Mouse (Mus musculus): ENCODE data around the gene Mbd3. TPM values are rescaled to one million over a fixed set of nuclear protein-coding genes. Genes with fewer than 3 reads are reported as not detected.

The Mbd3 gene
- polyA plus RNA-seq (2014; fragmentation: Nextera tagmentation; extraction: Ambion mirVana), result 116 and 125 TPM in 2 replicates

GRCm38 (mm10) chr10:80399191-80399972 lies at the start of gene Mbd3:
TSS of gene Mbd3 (minus strand) at chr10:80399550.
- Histone ChIP-seq H3K4me2 (ENCODE audit: low read length) (peak within 1 kb of the TSS; percentile 85), H3K27ac (replicated peaks in 1 of 2; ENCODE audit: control insufficient read depth in 1 of 2, insufficient read depth in 1 of 2, low read depth in 2 of 2, low read length in 2 of 2) (peak within 1 kb of the TSS; percentile 96 to 100), H3K9me3 (ENCODE audit: control insufficient read depth, low read length) (no peaks in the 10 kb centered on the region), H3K4me1 (ENCODE audit: control insufficient read depth in 2 of 2, insufficient read depth in 2 of 2, low read length in 2 of 2) (peaks cover 16 to 27% of the 10 kb centered on the region in 2 experiments), H3K27me3 (ENCODE audit: control insufficient read depth, insufficient read depth, low read length) (no peaks in the 10 kb centered on the region), H3K36me3 (ENCODE audit: control insufficient read depth, insufficient read depth, low read length) (peaks cover 53% of the 10 kb centered on the region), H3K9ac (ENCODE audit: low read length) (peak within 1 kb of the TSS; percentile 98), H3K4me3 (ENCODE audit: control insufficient read depth in 1 of 2, insufficient read depth in 1 of 2, low read depth in 1 of 2, low read length in 2 of 2) (peak within 1 kb of the TSS; percentile 70 to 82)
- WGBS, result under 1% methylated on average over 66 of the region's 82 CpGs
- peak; percentile 95 for ATAC-seq (ENCODE audit: insufficient number of reproducible peaks, insufficient read depth, low FRiP score, low read depth)

- Histone ChIP-seq H3K4me2 (ENCODE audit: low read length) (no peak overlapping the region; the same call in 1 of the 2 replicates), H3K36me3 (ENCODE audit: control insufficient read depth, insufficient read depth, low read length) (no peaks in the 10 kb centered on the region), H3K9ac (ENCODE audit: low read length) (no peak overlapping the region), H3K27me3 (ENCODE audit: control insufficient read depth, insufficient read depth, low read length) (peaks cover 9% of the 10 kb centered on the region; the same call in 1 of the 2 replicates), H3K4me3 (ENCODE audit: control insufficient read depth in 1 of 2, insufficient read depth in 1 of 2, low read depth in 1 of 2, low read length in 2 of 2) (no peak overlapping the region), H3K4me1 (ENCODE audit: control insufficient read depth in 2 of 2, insufficient read depth in 2 of 2, low read length in 2 of 2) (peaks cover 0 to 2% of the 10 kb centered on the region in 2 experiments; a peak in 1 of 4 replicates), H3K9me3 (ENCODE audit: control insufficient read depth, low read length) (no peaks in the 10 kb centered on the region), H3K27ac (replicated peaks in 1 of 2; ENCODE audit: control insufficient read depth in 1 of 2, insufficient read depth in 1 of 2, low read depth in 2 of 2, low read length in 2 of 2) (no peak overlapping the region)
- WGBS, result 7% methylated on average over 26 of the region's 26 CpGs
- ATAC-seq (ENCODE audit: insufficient number of reproducible peaks, insufficient read depth, low FRiP score, low read depth), result no peak
Observed at GRCm38 (mm10) chr10:80445898-80446601, 46.7 kb upstream of the Mbd3 start.

GRCm38 (mm10) chr10:80445052-80445451 lies 45.7 kb upstream of the Mbd3 start:
- Histone ChIP-seq H3K4me1 (ENCODE audit: control insufficient read depth in 2 of 2, insufficient read depth in 2 of 2, low read length in 2 of 2) (peaks cover 0 to 2% of the 10 kb centered on the region in 2 experiments; a peak in 1 of 4 replicates), H3K9ac (ENCODE audit: low read length) (no peak overlapping the region), H3K9me3 (ENCODE audit: control insufficient read depth, low read length) (no peaks in the 10 kb centered on the region), H3K4me3 (ENCODE audit: control insufficient read depth in 1 of 2, insufficient read depth in 1 of 2, low read depth in 1 of 2, low read length in 2 of 2) (no peak overlapping the region), H3K4me2 (ENCODE audit: low read length) (no peak overlapping the region), H3K27ac (replicated peaks in 1 of 2; ENCODE audit: control insufficient read depth in 1 of 2, insufficient read depth in 1 of 2, low read depth in 2 of 2, low read length in 2 of 2) (no peak overlapping the region), H3K27me3 (ENCODE audit: control insufficient read depth, insufficient read depth, low read length) (0 out of 2 replicates have a peak, but pooled peaks cover 2% of the 10 kb centered on the region), H3K36me3 (ENCODE audit: control insufficient read depth, insufficient read depth, low read length) (no peaks in the 10 kb centered on the region)
- no peak for ATAC-seq (ENCODE audit: insufficient number of reproducible peaks, insufficient read depth, low FRiP score, low read depth)
- WGBS, result 45% methylated on average over 1 of the region's 1 CpGs

- no peak overlapping the region for H3K27ac ChIP-seq (replicated peaks in 1 of 2; ENCODE audit: control insufficient read depth in 1 of 2, insufficient read depth in 1 of 2, low read depth in 2 of 2, low read length in 2 of 2)
- H3K9me3 ChIP-seq (ENCODE audit: control insufficient read depth, low read length), result no peaks in the 10 kb centered on the region
- H3K36me3 ChIP-seq (ENCODE audit: control insufficient read depth, insufficient read depth, low read length), result no peaks in the 10 kb centered on the region
- H3K9ac ChIP-seq (ENCODE audit: low read length), result no peak overlapping the region
- ATAC-seq (ENCODE audit: insufficient number of reproducible peaks, insufficient read depth, low FRiP score, low read depth), result no peak
- 41% methylated on average over 5 of the region's 5 CpGs for WGBS
- 0 out of 2 replicates have a peak, but pooled peaks cover 2% of the 10 kb centered on the region for H3K27me3 ChIP-seq (ENCODE audit: control insufficient read depth, insufficient read depth, low read length)
- no peak overlapping the region for H3K4me3 ChIP-seq (ENCODE audit: control insufficient read depth in 1 of 2, insufficient read depth in 1 of 2, low read depth in 1 of 2, low read length in 2 of 2)
- no peak overlapping the region for H3K4me2 ChIP-seq (ENCODE audit: low read length)
- H3K4me1 ChIP-seq (ENCODE audit: control insufficient read depth in 2 of 2, insufficient read depth in 2 of 2, low read length in 2 of 2), result peaks cover 0 to 2% of the 10 kb centered on the region in 2 experiments; a peak in 1 of 4 replicates
Observed at GRCm38 (mm10) chr10:80444339-80445045, 45.1 kb upstream of the Mbd3 start.

GRCm38 (mm10) chr10:80443575-80444278 lies 44.4 kb upstream of the Mbd3 start:
- H3K9me3 ChIP-seq (ENCODE audit: control insufficient read depth, low read length), result no peaks in the 10 kb centered on the region
- 76% methylated on average over 8 of the region's 8 CpGs for whole genome bisulfite sequencing
- peaks cover 0 to 2% of the 10 kb centered on the region in 2 experiments; a peak in 1 of 4 replicates for H3K4me1 ChIP-seq (ENCODE audit: control insufficient read depth in 2 of 2, insufficient read depth in 2 of 2, low read length in 2 of 2)
- ATAC-seq (ENCODE audit: insufficient number of reproducible peaks, insufficient read depth, low FRiP score, low read depth), result no peak
- H3K4me2 ChIP-seq (ENCODE audit: low read length), result no peak overlapping the region
- H3K36me3 ChIP-seq (ENCODE audit: control insufficient read depth, insufficient read depth, low read length), result no peaks in the 10 kb centered on the region
- H3K27me3 ChIP-seq (ENCODE audit: control insufficient read depth, insufficient read depth, low read length), result 0 out of 2 replicates have a peak, but pooled peaks cover 2% of the 10 kb centered on the region
- no peak overlapping the region for H3K9ac ChIP-seq (ENCODE audit: low read length)
- H3K4me3 ChIP-seq (ENCODE audit: control insufficient read depth in 1 of 2, insufficient read depth in 1 of 2, low read depth in 1 of 2, low read length in 2 of 2), result no peak overlapping the region
- H3K27ac ChIP-seq (replicated peaks in 1 of 2; ENCODE audit: control insufficient read depth in 1 of 2, insufficient read depth in 1 of 2, low read depth in 2 of 2, low read length in 2 of 2), result no peak overlapping the region

- no peak for ATAC-seq (ENCODE audit: insufficient number of reproducible peaks, insufficient read depth, low FRiP score, low read depth)
- H3K9ac ChIP-seq (ENCODE audit: low read length), result no peak overlapping the region
- 39% methylated on average over 2 of the region's 2 CpGs for WGBS
- H3K4me3 ChIP-seq (ENCODE audit: control insufficient read depth in 1 of 2, insufficient read depth in 1 of 2, low read depth in 1 of 2, low read length in 2 of 2), result no peak overlapping the region
- no peaks in the 10 kb centered on the region for H3K27me3 ChIP-seq (ENCODE audit: control insufficient read depth, insufficient read depth, low read length)
- no peaks in the 10 kb centered on the region for H3K9me3 ChIP-seq (ENCODE audit: control insufficient read depth, low read length)
- no peaks in the 10 kb centered on the region for H3K36me3 ChIP-seq (ENCODE audit: control insufficient read depth, insufficient read depth, low read length)
- peaks cover 0 to 2% of the 10 kb centered on the region in 2 experiments; a peak in 1 of 4 replicates for H3K4me1 ChIP-seq (ENCODE audit: control insufficient read depth in 2 of 2, insufficient read depth in 2 of 2, low read length in 2 of 2)
- no peak overlapping the region for H3K4me2 ChIP-seq (ENCODE audit: low read length)
- H3K27ac ChIP-seq (replicated peaks in 1 of 2; ENCODE audit: control insufficient read depth in 1 of 2, insufficient read depth in 1 of 2, low read depth in 2 of 2, low read length in 2 of 2), result no peak overlapping the region
Observed at GRCm38 (mm10) chr10:80442989-80443388, 43.6 kb upstream of the Mbd3 start.

- WGBS, result 60% methylated on average over 8 of the region's 8 CpGs
- peaks cover 2% of the 10 kb centered on the region; the same call in 1 of the 2 replicates for H3K27me3 ChIP-seq (ENCODE audit: control insufficient read depth, insufficient read depth, low read length)
- no peak overlapping the region for H3K9ac ChIP-seq (ENCODE audit: low read length)
- no peaks in the 10 kb centered on the region for H3K9me3 ChIP-seq (ENCODE audit: control insufficient read depth, low read length)
- H3K27ac ChIP-seq (replicated peaks in 1 of 2; ENCODE audit: control insufficient read depth in 1 of 2, insufficient read depth in 1 of 2, low read depth in 2 of 2, low read length in 2 of 2), result no peak overlapping the region
- peaks cover 0 to 3% of the 10 kb centered on the region in 2 experiments; a peak in 1 of 4 replicates for H3K4me1 ChIP-seq (ENCODE audit: control insufficient read depth in 2 of 2, insufficient read depth in 2 of 2, low read length in 2 of 2)
- H3K4me3 ChIP-seq (ENCODE audit: control insufficient read depth in 1 of 2, insufficient read depth in 1 of 2, low read depth in 1 of 2, low read length in 2 of 2), result no peak overlapping the region
- H3K4me2 ChIP-seq (ENCODE audit: low read length), result no peak overlapping the region
- ATAC-seq (ENCODE audit: insufficient number of reproducible peaks, insufficient read depth, low FRiP score, low read depth), result no peak
- no peaks in the 10 kb centered on the region for H3K36me3 ChIP-seq (ENCODE audit: control insufficient read depth, insufficient read depth, low read length)
Observed at GRCm38 (mm10) chr10:80441598-80441997, 42.2 kb upstream of the Mbd3 start.
